Mouse (Mus musculus) olfactory bulb, adult 2 months (tissue): Measurements from ENCODE around the gene Tdrd1.

Experiments used
- CTCF ChIP-seq: fragments of 200-500 bp; IDR thresholded peaks from 2 replicates; pipeline ENCODE4 v1.5.1; 2012; ENCODE audit warnings: low read depth, mild to moderate bottlenecking, low read length, moderate library complexity; ENCODE audit not compliant: insufficient read depth
- POLR2A ChIP-seq: fragments of 200-500 bp; IDR thresholded peaks from 2 replicates; pipeline ENCODE4 v1.6.1; 2012; ENCODE audit warnings: mild to moderate bottlenecking, low read depth, low read length, moderate library complexity; ENCODE audit not compliant: insufficient read depth

DNA sequence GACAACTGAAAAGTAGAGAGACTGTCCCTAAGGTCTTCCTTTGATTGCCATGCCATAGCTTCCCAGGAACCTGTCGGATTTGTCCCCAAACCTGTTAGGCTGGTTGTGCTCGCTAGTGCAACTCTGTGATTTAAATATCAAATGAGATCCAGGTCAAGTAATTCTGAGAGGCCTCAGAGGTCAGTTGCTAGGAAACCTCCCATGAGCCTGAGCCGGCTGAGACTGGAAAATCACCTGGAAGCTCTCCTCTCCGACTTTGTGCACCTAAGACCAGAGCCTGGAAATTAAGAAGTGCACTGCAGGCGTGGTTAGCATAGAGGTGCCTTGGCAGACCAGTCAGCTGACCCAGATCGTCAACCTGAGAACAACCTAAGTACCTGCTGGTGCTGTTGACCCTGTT is 89.1 kb downstream of the Tdrd1 start:
- no peak for TF ChIP-seq CTCF
- no peak for TF ChIP-seq POLR2A
